Mouse (Mus musculus): ENCODE data around the gene Cdh26. TPM values are rescaled to one million over a fixed set of nuclear protein-coding genes. Genes with fewer than 3 reads are reported as not detected.

Cdh26 gene
- polyA plus RNA-seq, 1 experiment, result not detected

GRCm38 (mm10) chr2:178420576-178420975 lies 9.8 kb upstream of the Cdh26 start:
- Histone ChIP-seq H3K79me3 (ENCODE audit: low read depth) (no peaks in the 10 kb centered on the region), H3ac (ENCODE audit: control insufficient read depth, insufficient read length, low read depth) (no peak overlapping the region), H3K36me3 (ENCODE audit: control insufficient read depth, insufficient read depth) (no peaks in the 10 kb centered on the region), H3K27me3 (ENCODE audit: control insufficient read depth, insufficient read depth, insufficient read length) (no peaks in the 10 kb centered on the region), H3K79me2 (ENCODE audit: control insufficient read depth, insufficient read depth) (no peaks in the 10 kb centered on the region), H3K4me3 (ENCODE audit: insufficient read depth, poor library complexity, severe bottlenecking) (no peak overlapping the region)
- TF ChIP-seq MYOG (IDR thresholded peaks at IDR 0.05; ENCODE audit: control insufficient read depth, extremely low read depth, insufficient read length) (no peak), MYOD1 (IDR thresholded peaks at IDR 0.05; ENCODE audit: control insufficient read depth, insufficient read length, low read depth) (no peak), USF1 (IDR thresholded peaks at IDR 0.05; ENCODE audit: low read depth) (no peak), CEBPB (IDR thresholded peaks at IDR 0.05; ENCODE audit: low read depth) (no peak), CTCF (IDR thresholded peaks at IDR 0.05; ENCODE audit: control insufficient read depth, insufficient read depth, insufficient read length) (no peak), MAX (IDR thresholded peaks at IDR 0.05) (no peak), FOSL1 (IDR thresholded peaks at IDR 0.05; ENCODE audit: insufficient read depth, low read length, poor library complexity, severe bottlenecking) (no peak)

- Histone ChIP-seq H3K79me2 (ENCODE audit: control insufficient read depth, insufficient read depth) (no peaks in the 10 kb centered on the region), H3K4me3 (ENCODE audit: insufficient read depth, poor library complexity, severe bottlenecking) (no peak overlapping the region), H3K27me3 (ENCODE audit: control insufficient read depth, insufficient read depth, insufficient read length) (no peaks in the 10 kb centered on the region), H3K36me3 (ENCODE audit: control insufficient read depth, insufficient read depth) (no peaks in the 10 kb centered on the region), H3K79me3 (ENCODE audit: low read depth) (no peaks in the 10 kb centered on the region), H3ac (ENCODE audit: control insufficient read depth, insufficient read length, low read depth) (no peak overlapping the region)
- TF ChIP-seq MYOD1 (IDR thresholded peaks at IDR 0.05; ENCODE audit: control insufficient read depth, insufficient read length, low read depth) (no peak), MAX (IDR thresholded peaks at IDR 0.05) (no peak), USF1 (IDR thresholded peaks at IDR 0.05; ENCODE audit: low read depth) (no peak), CEBPB (IDR thresholded peaks at IDR 0.05; ENCODE audit: low read depth) (no peak), FOSL1 (IDR thresholded peaks at IDR 0.05; ENCODE audit: insufficient read depth, low read length, poor library complexity, severe bottlenecking) (no peak)
These were observed 8.7 kb upstream of the Cdh26 start for GRCm38 (mm10) chr2:178421603-178422002.

- Histone ChIP-seq H3K79me2 (ENCODE audit: control insufficient read depth, insufficient read depth) (no peaks in the 10 kb centered on the region), H3K4me3 (ENCODE audit: insufficient read depth, poor library complexity, severe bottlenecking) (no peak overlapping the region), H3ac (ENCODE audit: control insufficient read depth, insufficient read length, low read depth) (no peak overlapping the region), H3K27me3 (ENCODE audit: control insufficient read depth, insufficient read depth, insufficient read length) (no peaks in the 10 kb centered on the region), H3K36me3 (ENCODE audit: control insufficient read depth, insufficient read depth) (no peaks in the 10 kb centered on the region), H3K79me3 (ENCODE audit: low read depth) (no peaks in the 10 kb centered on the region)
- TF ChIP-seq MAX (IDR thresholded peaks at IDR 0.05) (no peak), CTCF (IDR thresholded peaks at IDR 0.05; ENCODE audit: control insufficient read depth, insufficient read depth, insufficient read length) (no peak)
These were observed 8.1 kb upstream of the Cdh26 start for GRCm38 (mm10) chr2:178422186-178422585.

GRCm38 (mm10) chr2:178423223-178423622 lies 7.1 kb upstream of the Cdh26 start:
- Histone ChIP-seq H3K36me3 (ENCODE audit: control insufficient read depth, insufficient read depth) (no peaks in the 10 kb centered on the region), H3ac (ENCODE audit: control insufficient read depth, insufficient read length, low read depth) (no peak overlapping the region), H3K4me3 (ENCODE audit: insufficient read depth, poor library complexity, severe bottlenecking) (no peak overlapping the region), H3K79me3 (ENCODE audit: low read depth) (no peaks in the 10 kb centered on the region), H3K79me2 (ENCODE audit: control insufficient read depth, insufficient read depth) (no peaks in the 10 kb centered on the region), H3K27me3 (ENCODE audit: control insufficient read depth, insufficient read depth, insufficient read length) (no peaks in the 10 kb centered on the region)
- TF ChIP-seq MYOG (IDR thresholded peaks at IDR 0.05; ENCODE audit: control insufficient read depth, extremely low read depth, insufficient read length) (no peak), CEBPB (IDR thresholded peaks at IDR 0.05; ENCODE audit: low read depth) (no peak), CTCF (IDR thresholded peaks at IDR 0.05; ENCODE audit: control insufficient read depth, insufficient read depth, insufficient read length) (no peak), FOSL1 (IDR thresholded peaks at IDR 0.05; ENCODE audit: insufficient read depth, low read length, poor library complexity, severe bottlenecking) (no peak), USF1 (IDR thresholded peaks at IDR 0.05; ENCODE audit: low read depth) (no peak), MAX (IDR thresholded peaks at IDR 0.05) (no peak), MYOD1 (IDR thresholded peaks at IDR 0.05; ENCODE audit: control insufficient read depth, insufficient read length, low read depth) (no peak)

GRCm38 (mm10) chr2:178426229-178426628 lies 4.1 kb upstream of the Cdh26 start:
- H3K36me3 ChIP-seq (ENCODE audit: control insufficient read depth, insufficient read depth), result no peaks in the 10 kb centered on the region
- H3K27me3 ChIP-seq (ENCODE audit: control insufficient read depth, insufficient read depth, insufficient read length), result no peaks in the 10 kb centered on the region
- H3ac ChIP-seq (ENCODE audit: control insufficient read depth, insufficient read length, low read depth), result no peak overlapping the region
- H3K4me3 ChIP-seq (ENCODE audit: insufficient read depth, poor library complexity, severe bottlenecking), result no peak overlapping the region
- TF ChIP-seq CEBPB (IDR thresholded peaks at IDR 0.05; ENCODE audit: low read depth), result no peak
- TF ChIP-seq CTCF (IDR thresholded peaks at IDR 0.05; ENCODE audit: control insufficient read depth, insufficient read depth, insufficient read length), result no peak
- TF ChIP-seq USF1 (IDR thresholded peaks at IDR 0.05; ENCODE audit: low read depth), result no peak
- no peak for TF ChIP-seq FOSL1 (IDR thresholded peaks at IDR 0.05; ENCODE audit: insufficient read depth, low read length, poor library complexity, severe bottlenecking)
- TF ChIP-seq MYOG (IDR thresholded peaks at IDR 0.05; ENCODE audit: control insufficient read depth, extremely low read depth, insufficient read length), result no peak
- TF ChIP-seq MAX (IDR thresholded peaks at IDR 0.05), result no peak
- no peaks in the 10 kb centered on the region for H3K79me3 ChIP-seq (ENCODE audit: low read depth)
- H3K79me2 ChIP-seq (ENCODE audit: control insufficient read depth, insufficient read depth), result no peaks in the 10 kb centered on the region

GRCm38 (mm10) chr2:178427181-178427580 lies 3.1 kb upstream of the Cdh26 start:
- no peak for TF ChIP-seq FOSL1 (IDR thresholded peaks at IDR 0.05; ENCODE audit: insufficient read depth, low read length, poor library complexity, severe bottlenecking)
- no peak for TF ChIP-seq MYOG (IDR thresholded peaks at IDR 0.05; ENCODE audit: control insufficient read depth, extremely low read depth, insufficient read length)
- no peak for TF ChIP-seq CTCF (IDR thresholded peaks at IDR 0.05; ENCODE audit: control insufficient read depth, insufficient read depth, insufficient read length)
- no peak for TF ChIP-seq MAX (IDR thresholded peaks at IDR 0.05)
- TF ChIP-seq MYOD1 (IDR thresholded peaks at IDR 0.05; ENCODE audit: control insufficient read depth, insufficient read length, low read depth), result no peak
- no peak for TF ChIP-seq CEBPB (IDR thresholded peaks at IDR 0.05; ENCODE audit: low read depth)
- no peak for TF ChIP-seq USF1 (IDR thresholded peaks at IDR 0.05; ENCODE audit: low read depth)
- Histone ChIP-seq H3ac (ENCODE audit: control insufficient read depth, insufficient read length, low read depth) (no peak overlapping the region), H3K36me3 (ENCODE audit: control insufficient read depth, insufficient read depth) (no peaks in the 10 kb centered on the region), H3K27me3 (ENCODE audit: control insufficient read depth, insufficient read depth, insufficient read length) (no peaks in the 10 kb centered on the region), H3K79me3 (ENCODE audit: low read depth) (no peaks in the 10 kb centered on the region), H3K79me2 (ENCODE audit: control insufficient read depth, insufficient read depth) (no peaks in the 10 kb centered on the region), H3K4me3 (ENCODE audit: insufficient read depth, poor library complexity, severe bottlenecking) (no peak overlapping the region)
